Mouse (Mus musculus): ENCODE measurements at regions not wholly inside any gene's neighbourhood (a gene's known extent, or its start where the extent isn't known, plus 50 kb on each side); places are given as distances from the start of the nearest gene placed in this dataset.
"Not testable (repeated sequence)": the region's sequence is repeated elsewhere in the genome, so short reads cannot be mapped to it uniquely, and the experiment has no call there.

GRCm38 (mm10) chr5:25639187-25639586 is 66.4 kb downstream of the Xrcc2 start:
- peak in 1 of 2 experiments; percentile 6 for DNase-seq

GRCm38 (mm10) chr5:25638097-25638496 is 67.5 kb downstream of the Xrcc2 start:
- DNase-seq = no peak

- peak; percentile 32 to 34 for DNase-seq
Observed at GRCm38 (mm10) chr5:25632861-25633535, 72.6 kb downstream of the Xrcc2 start.

- DNase-seq = no peak
Observed at GRCm38 (mm10) chr5:25629731-25630130, 75.9 kb downstream of the Xrcc2 start.

- DNase-seq = peak; percentile 23 to 25
Observed at GRCm38 (mm10) chr5:25628504-25628903, 77.1 kb downstream of the Xrcc2 start.

- no peak for DNase-seq
Observed at GRCm38 (mm10) chr5:25627086-25627485, 78.5 kb downstream of the Xrcc2 start.

- DNase-seq = no peak
Observed at GRCm38 (mm10) chr5:25624029-25624428, 81.6 kb downstream of the Xrcc2 start.

GRCm38 (mm10) chr5:25619872-25620271 is 85.8 kb downstream of the Xrcc2 start:
- DNase-seq = no peak

GRCm38 (mm10) chr5:25619337-25619736 is 86.3 kb downstream of the Xrcc2 start:
- DNase-seq = not testable (repeated sequence)

- DNase-seq = no peak
Observed at GRCm38 (mm10) chr5:25614659-25615061, 91.0 kb downstream of the Xrcc2 start.

GRCm38 (mm10) chr5:25613844-25614658 is 91.6 kb downstream of the Xrcc2 start:
- DNase-seq = no peak

- DNase-seq = peak; percentile 29 to 34
Observed at GRCm38 (mm10) chr5:25612036-25612705, 93.5 kb downstream of the Xrcc2 start.

GRCm38 (mm10) chr5:25609911-25610310 is 94.0 kb downstream of the Cct8l1 start:
- DNase-seq = peak; percentile 61 to 65

- DNase-seq = no peak
Observed at GRCm38 (mm10) chr5:25602123-25602522, 86.3 kb downstream of the Cct8l1 start.

- peak; percentile 24 to 44 for DNase-seq
Observed at GRCm38 (mm10) chr5:25599363-25599762, 83.5 kb downstream of the Cct8l1 start.

GRCm38 (mm10) chr5:25597786-25598185 is 81.9 kb downstream of the Cct8l1 start:
- DNase-seq = no peak

- DNase-seq = no peak
Observed at GRCm38 (mm10) chr5:25591709-25592108, 75.8 kb downstream of the Cct8l1 start.

Measured in cerebellum, postnatal 36 days (tissue).